Mouse (Mus musculus): ENCODE results near the gene Arl14. TPM values are rescaled to one million over a fixed set of nuclear protein-coding genes. Genes with fewer than 3 reads are reported as not detected.

Arl14 gene
- polyA plus RNA-seq (2015; fragmentation: Nextera tagmentation; extraction: Ambion mirVana) = not detected in 2 replicates

- Histone ChIP-seq H3K36me3 (no peaks in the 10 kb centered on the region), H3K27ac (no peak within 1 kb of the TSS), H3K9me3 (no peaks in the 10 kb centered on the region), H3K4me3 (no peak within 1 kb of the TSS), H3K9ac (no peak within 1 kb of the TSS), H3K27me3 (no peaks in the 10 kb centered on the region), H3K4me2 (no peak within 1 kb of the TSS), H3K4me1 (no peaks in the 10 kb centered on the region)
- 68% methylated on average over 8 of the region's 8 CpGs for WGBS
- ATAC-seq (ENCODE audit: insufficient number of reproducible peaks, low FRiP score, low TSS enrichment, low read depth) = no peak
Observed at GRCm38 (mm10) chr3:69221806-69222501, at the start of gene Arl14. TSS of gene Arl14 (plus strand) at chr3:69222419.

- 21% methylated on average over 1 of the region's 1 CpGs for WGBS
- ATAC-seq (ENCODE audit: insufficient number of reproducible peaks, low FRiP score, low TSS enrichment, low read depth) = no peak
- no peaks in the 10 kb centered on the region for H3K27me3 ChIP-seq
Observed at GRCm38 (mm10) chr3:69175229-69175628, 47.0 kb upstream of the Arl14 start.

GRCm38 (mm10) chr3:69177168-69177797 is 44.9 kb upstream of the Arl14 start:
- no peaks in the 10 kb centered on the region for H3K36me3 ChIP-seq
- H3K27me3 ChIP-seq = no peaks in the 10 kb centered on the region
- no peak for ATAC-seq (ENCODE audit: insufficient number of reproducible peaks, low FRiP score, low TSS enrichment, low read depth)
- H3K4me1 ChIP-seq = no peaks in the 10 kb centered on the region
- no peak overlapping the region for H3K9ac ChIP-seq
- H3K4me2 ChIP-seq = no peak overlapping the region
- H3K27ac ChIP-seq = no peak overlapping the region
- 74% methylated on average over 15 of the region's 15 CpGs for WGBS
- no peaks in the 10 kb centered on the region for H3K9me3 ChIP-seq
- no peak overlapping the region for H3K4me3 ChIP-seq

More at GRCm38 (mm10) chr3:69175229-69175628, 47.0 kb upstream of the Arl14 start:
- no peak overlapping the region for H3K4me3 ChIP-seq
- no peak overlapping the region for H3K9ac ChIP-seq
- H3K36me3 ChIP-seq = no peaks in the 10 kb centered on the region
- no peak overlapping the region for H3K27ac ChIP-seq
- H3K9me3 ChIP-seq = no peaks in the 10 kb centered on the region
- H3K4me1 ChIP-seq = no peaks in the 10 kb centered on the region
- H3K4me2 ChIP-seq = no peak overlapping the region

GRCm38 (mm10) chr3:69177914-69178313 is 44.3 kb upstream of the Arl14 start:
- no peak overlapping the region for H3K4me3 ChIP-seq
- H3K9me3 ChIP-seq = no peaks in the 10 kb centered on the region
- H3K4me2 ChIP-seq = no peak overlapping the region
- H3K36me3 ChIP-seq = no peaks in the 10 kb centered on the region
- no peak for ATAC-seq (ENCODE audit: insufficient number of reproducible peaks, low FRiP score, low TSS enrichment, low read depth)
- H3K4me1 ChIP-seq = no peaks in the 10 kb centered on the region
- H3K27me3 ChIP-seq = no peaks in the 10 kb centered on the region
- H3K27ac ChIP-seq = no peak overlapping the region
- no peak overlapping the region for H3K9ac ChIP-seq

- Histone ChIP-seq H3K9me3 (no peaks in the 10 kb centered on the region), H3K27me3 (no peaks in the 10 kb centered on the region), H3K27ac (no peak overlapping the region), H3K9ac (no peak overlapping the region), H3K4me2 (no peak overlapping the region), H3K4me1 (no peaks in the 10 kb centered on the region), H3K4me3 (no peak overlapping the region), H3K36me3 (no peaks in the 10 kb centered on the region)
- 79% methylated on average over 14 of the region's 14 CpGs for WGBS
- ATAC-seq (ENCODE audit: insufficient number of reproducible peaks, low FRiP score, low TSS enrichment, low read depth) = no peak
Observed at GRCm38 (mm10) chr3:69178365-69179004, 43.7 kb upstream of the Arl14 start.

GRCm38 (mm10) chr3:69181531-69181930 is 40.7 kb upstream of the Arl14 start:
- no peaks in the 10 kb centered on the region for H3K36me3 ChIP-seq
- no peaks in the 10 kb centered on the region for H3K27me3 ChIP-seq
- no peak for ATAC-seq (ENCODE audit: insufficient number of reproducible peaks, low FRiP score, low TSS enrichment, low read depth)
- H3K4me3 ChIP-seq = no peak overlapping the region
- H3K9ac ChIP-seq = no peak overlapping the region
- H3K27ac ChIP-seq = no peak overlapping the region
- WGBS = 88% methylated on average over 8 of the region's 8 CpGs
- no peaks in the 10 kb centered on the region for H3K9me3 ChIP-seq
- H3K4me2 ChIP-seq = no peak overlapping the region
- no peaks in the 10 kb centered on the region for H3K4me1 ChIP-seq

GRCm38 (mm10) chr3:69182225-69182624 is 40.0 kb upstream of the Arl14 start:
- Histone ChIP-seq H3K9ac (no peak overlapping the region), H3K4me3 (no peak overlapping the region), H3K9me3 (no peaks in the 10 kb centered on the region), H3K27ac (no peak overlapping the region), H3K4me1 (no peaks in the 10 kb centered on the region), H3K4me2 (no peak overlapping the region), H3K36me3 (no peaks in the 10 kb centered on the region), H3K27me3 (no peaks in the 10 kb centered on the region)
- ATAC-seq (ENCODE audit: insufficient number of reproducible peaks, low FRiP score, low TSS enrichment, low read depth) = no peak

GRCm38 (mm10) chr3:69185244-69185643 is 37.0 kb upstream of the Arl14 start:
- ATAC-seq (ENCODE audit: insufficient number of reproducible peaks, low FRiP score, low TSS enrichment, low read depth) = no peak
- Histone ChIP-seq H3K9ac (no peak overlapping the region), H3K4me3 (no peak overlapping the region), H3K36me3 (no peaks in the 10 kb centered on the region), H3K9me3 (no peaks in the 10 kb centered on the region), H3K4me2 (no peak overlapping the region), H3K27ac (no peak overlapping the region), H3K4me1 (no peaks in the 10 kb centered on the region), H3K27me3 (no peaks in the 10 kb centered on the region)
- 84% methylated on average over 7 of the region's 7 CpGs for WGBS

GRCm38 (mm10) chr3:69186031-69186430 is 36.2 kb upstream of the Arl14 start:
- Histone ChIP-seq H3K4me1 (no peaks in the 10 kb centered on the region), H3K27me3 (no peaks in the 10 kb centered on the region), H3K4me2 (no peak overlapping the region), H3K4me3 (no peak overlapping the region), H3K9ac (no peak overlapping the region), H3K9me3 (no peaks in the 10 kb centered on the region), H3K27ac (no peak overlapping the region), H3K36me3 (no peaks in the 10 kb centered on the region)
- WGBS = 75% methylated on average over 4 of the region's 4 CpGs
- no peak for ATAC-seq (ENCODE audit: insufficient number of reproducible peaks, low FRiP score, low TSS enrichment, low read depth)

- Histone ChIP-seq H3K4me3 (no peak overlapping the region), H3K9me3 (no peaks in the 10 kb centered on the region), H3K27me3 (no peaks in the 10 kb centered on the region), H3K27ac (no peak overlapping the region), H3K9ac (no peak overlapping the region), H3K4me2 (no peak overlapping the region), H3K4me1 (no peaks in the 10 kb centered on the region), H3K36me3 (no peaks in the 10 kb centered on the region)
- ATAC-seq (ENCODE audit: insufficient number of reproducible peaks, low FRiP score, low TSS enrichment, low read depth) = no peak
- 81% methylated on average over 16 of the region's 16 CpGs for WGBS
Observed at GRCm38 (mm10) chr3:69186643-69187042, 35.6 kb upstream of the Arl14 start.

- WGBS = 91% methylated on average over 3 of the region's 3 CpGs
- ATAC-seq (ENCODE audit: insufficient number of reproducible peaks, low FRiP score, low TSS enrichment, low read depth) = no peak
- H3K4me2 ChIP-seq = no peak overlapping the region
- H3K4me3 ChIP-seq = no peak overlapping the region
- H3K27me3 ChIP-seq = no peaks in the 10 kb centered on the region
- H3K36me3 ChIP-seq = no peaks in the 10 kb centered on the region
- H3K4me1 ChIP-seq = 0 out of 2 replicates have a peak, but pooled peaks cover 2% of the 10 kb centered on the region
- H3K9me3 ChIP-seq = no peaks in the 10 kb centered on the region
- no peak overlapping the region for H3K27ac ChIP-seq
- no peak overlapping the region for H3K9ac ChIP-seq
Observed at GRCm38 (mm10) chr3:69192995-69193394, 29.2 kb upstream of the Arl14 start.

- H3K4me1 ChIP-seq = 0 out of 2 replicates have a peak, but pooled peaks cover 4% of the 10 kb centered on the region
- H3K27me3 ChIP-seq = no peaks in the 10 kb centered on the region
- WGBS = 23% methylated on average over 9 of the region's 9 CpGs
- no peak overlapping the region for H3K4me3 ChIP-seq
- ATAC-seq (ENCODE audit: insufficient number of reproducible peaks, low FRiP score, low TSS enrichment, low read depth) = no peak
- no peak overlapping the region for H3K9ac ChIP-seq
- H3K4me2 ChIP-seq = no peak overlapping the region
- no peak overlapping the region for H3K27ac ChIP-seq
- no peaks in the 10 kb centered on the region for H3K9me3 ChIP-seq
- no peaks in the 10 kb centered on the region for H3K36me3 ChIP-seq
Observed at GRCm38 (mm10) chr3:69194496-69194895, 27.7 kb upstream of the Arl14 start.

Data from limb, embryonic 15.5 days (tissue).